Mouse (Mus musculus) hindbrain, embryonic 14.5 days (tissue): ENCODE measurements around the gene Tcf20. TPM values are rescaled to one million over a fixed set of nuclear protein-coding genes. Genes with fewer than 3 reads are reported as not detected.
A peak's percentile ranks its signal among the peaks of the same experiment; 100 is the strongest.

Experiments used
- ATAC-seq: fragments of 200-750 bp; cut with Nextera tagmentation; 2 replicates; pipeline ENCODE4 v1.8.0; 2017; ENCODE audit warnings: moderate number of reproducible peaks, mild to moderate bottlenecking, moderate TSS enrichment, moderate library complexity; ENCODE audit not compliant: low FRiP score
- DNase-seq: peaks from one replicate; pipeline ENCODE4 v3.0.0-alpha.2; 2015; ENCODE audit warnings: low spot score
- H3K27ac ChIP-seq: fragments of 300-500 bp; sonication (generic); 2 replicates; pipeline ENCODE4 v1.5.1; 2014; ENCODE audit warnings: mild to moderate bottlenecking, moderate library complexity
- H3K27me3 ChIP-seq: fragments of 300-500 bp; sonication (generic); 2 replicates; pipeline ENCODE4 v1.6.1; 2014; ENCODE audit warnings: mild to moderate bottlenecking, low read length, mixed read lengths; ENCODE audit not compliant: control insufficient read depth, insufficient read depth
- H3K36me3 ChIP-seq: fragments of 300-500 bp; sonication (generic); replicated peaks from 2 replicates; pipeline ENCODE4 v1.6.1; 2014; ENCODE audit not compliant: control insufficient read depth, insufficient read depth
- H3K4me1 ChIP-seq: fragments of 300-500 bp; sonication (generic); replicated peaks from 2 replicates; pipeline ENCODE4 v1.6.1; 2014; ENCODE audit warnings: antibody characterized with exemption, low read length, mixed read lengths; ENCODE audit not compliant: control insufficient read depth, insufficient read depth
- H3K4me2 ChIP-seq: fragments of 300-500 bp; sonication (generic); replicated peaks from 2 replicates; pipeline ENCODE4 v1.6.1; 2014; ENCODE audit warnings: mild to moderate bottlenecking, moderate library complexity
- H3K4me3 ChIP-seq: fragments of 300-500 bp; sonication (generic); replicated peaks from 2 replicates; pipeline ENCODE4 v1.5.1; 2014; ENCODE audit warnings: mild to moderate bottlenecking, low read length
- H3K9ac ChIP-seq: fragments of 300-500 bp; sonication (generic); 2 replicates; pipeline ENCODE4 v1.6.1; 2014
- H3K9me3 ChIP-seq: fragments of 300-500 bp; sonication (generic); 2 replicates; pipeline ENCODE4 v1.6.1; 2016; ENCODE audit warnings: low read length; ENCODE audit not compliant: control insufficient read depth
- WGBS: fragments of 180-500 bp; shearing (Covaris S2); extraction: QIAGEN DNeasy Blood & Tissue Kit; methylation state at CpG from one replicate; pipeline ENCODE4 v1.1.7; 2014; 5-methylcytosine and 5-hydroxymethylcytosine counted together
- polyA plus RNA-seq: library from polyadenylated mRNA; unstranded; fragments of >200 nt; fragmentation: Nextera tagmentation; extraction: Ambion mirVana; gene quantifications from 2 replicates; pipeline ENCODE4 v1.2.1, GENCODE M21; 2014

Gene Tcf20
- polyA plus RNA-seq, 1 experiment from 2014 or later = 14.0 TPM

DNA sequence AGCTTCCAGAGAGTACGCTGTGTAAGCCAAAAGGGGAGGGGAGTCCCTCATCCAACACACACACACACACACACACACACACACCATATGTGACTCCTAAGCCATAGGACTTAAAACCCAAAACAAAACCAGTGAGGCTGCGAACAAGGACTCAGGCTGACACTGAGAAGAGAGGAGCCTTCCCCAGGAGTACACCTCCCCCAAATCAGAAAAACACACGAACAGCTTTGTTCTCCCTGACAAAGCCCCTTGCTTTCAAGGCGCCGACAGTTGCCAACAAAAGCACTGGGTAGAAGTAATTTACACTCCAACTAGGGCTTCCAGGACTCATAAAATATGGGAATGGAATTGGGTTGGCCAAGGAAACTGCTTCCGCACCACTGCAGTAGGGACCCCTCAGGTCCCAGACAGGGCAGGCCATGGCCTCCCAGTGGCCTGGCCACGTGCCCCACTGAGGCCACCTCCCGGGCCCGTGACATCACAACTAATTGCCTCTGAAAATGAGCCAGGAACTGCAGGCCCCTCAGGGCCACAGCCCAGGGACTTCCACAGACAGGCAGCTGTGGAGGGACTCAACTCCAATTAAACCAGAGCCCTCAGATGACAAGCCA lies 4.2 kb downstream of the Tcf20 start:
- peak; percentile 37 for ATAC-seq
- peak overlapping the region; percentile 14 for H3K4me3 ChIP-seq
- peaks cover 25% of the 10 kb centered on the region for H3K27me3 ChIP-seq

DNA sequence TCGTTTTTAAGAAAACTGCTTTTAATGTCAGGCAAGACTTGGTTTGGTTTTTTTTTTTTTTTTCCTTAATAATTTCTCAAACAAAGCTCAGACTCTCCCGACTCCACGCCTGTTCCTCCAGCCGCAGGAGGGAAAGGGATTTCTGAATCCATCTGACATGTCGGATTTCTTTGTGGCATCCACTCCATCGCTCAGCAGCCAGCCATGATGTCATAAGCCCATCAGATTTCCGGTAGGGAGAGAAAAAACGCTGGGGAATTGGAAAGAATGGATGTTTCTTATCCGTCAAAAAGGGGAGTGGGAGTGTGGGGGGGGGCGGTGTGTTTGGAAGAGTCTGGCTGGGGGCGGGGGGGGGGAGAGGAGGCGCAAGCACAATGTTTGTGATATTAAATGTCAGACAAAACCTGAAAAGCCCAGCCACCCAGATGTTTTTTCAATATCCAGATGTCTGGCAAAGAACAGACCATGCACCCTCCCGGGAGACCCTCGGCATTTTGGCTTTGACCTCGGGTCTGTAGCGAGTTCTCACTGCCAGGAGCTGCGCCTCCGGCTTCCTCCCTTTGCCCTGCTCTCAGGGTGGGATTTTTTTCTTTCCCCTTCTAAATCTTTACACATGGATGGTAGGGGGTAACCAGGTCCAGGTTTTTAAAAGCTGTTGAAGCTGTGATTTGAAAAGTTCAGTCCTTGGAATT lies 4.8 kb downstream of the Tcf20 start:
- DNase-seq (no peak), ATAC-seq (no peak)
- no peaks in the 10 kb centered on the region for H3K9me3 ChIP-seq
- peak overlapping the region; percentile 52 for H3K4me2 ChIP-seq
- H3K9ac ChIP-seq = peak overlapping the region; percentile 66
- H3K36me3 ChIP-seq = no peaks in the 10 kb centered on the region
- peaks cover 60% of the 10 kb centered on the region for H3K4me1 ChIP-seq
- H3K27ac ChIP-seq = peak overlapping the region; percentile 89
- 5% methylated on average over 18 of the region's 18 CpGs for WGBS
- peaks cover 25% of the 10 kb centered on the region for H3K27me3 ChIP-seq
- peak overlapping the region; percentile 14 for H3K4me3 ChIP-seq

More for the DNA sequence above, 4.2 kb downstream of the Tcf20 start:
- H3K9me3 ChIP-seq = no peaks in the 10 kb centered on the region
- DNase-seq = peak; percentile 67
- peak overlapping the region; percentile 66 for H3K9ac ChIP-seq
- H3K27ac ChIP-seq = peak overlapping the region; percentile 89
- no peaks in the 10 kb centered on the region for H3K36me3 ChIP-seq
- H3K4me1 ChIP-seq = peaks cover 67% of the 10 kb centered on the region
- 6% methylated on average over 9 of the region's 9 CpGs for WGBS
- peak overlapping the region; percentile 52 for H3K4me2 ChIP-seq

DNA sequence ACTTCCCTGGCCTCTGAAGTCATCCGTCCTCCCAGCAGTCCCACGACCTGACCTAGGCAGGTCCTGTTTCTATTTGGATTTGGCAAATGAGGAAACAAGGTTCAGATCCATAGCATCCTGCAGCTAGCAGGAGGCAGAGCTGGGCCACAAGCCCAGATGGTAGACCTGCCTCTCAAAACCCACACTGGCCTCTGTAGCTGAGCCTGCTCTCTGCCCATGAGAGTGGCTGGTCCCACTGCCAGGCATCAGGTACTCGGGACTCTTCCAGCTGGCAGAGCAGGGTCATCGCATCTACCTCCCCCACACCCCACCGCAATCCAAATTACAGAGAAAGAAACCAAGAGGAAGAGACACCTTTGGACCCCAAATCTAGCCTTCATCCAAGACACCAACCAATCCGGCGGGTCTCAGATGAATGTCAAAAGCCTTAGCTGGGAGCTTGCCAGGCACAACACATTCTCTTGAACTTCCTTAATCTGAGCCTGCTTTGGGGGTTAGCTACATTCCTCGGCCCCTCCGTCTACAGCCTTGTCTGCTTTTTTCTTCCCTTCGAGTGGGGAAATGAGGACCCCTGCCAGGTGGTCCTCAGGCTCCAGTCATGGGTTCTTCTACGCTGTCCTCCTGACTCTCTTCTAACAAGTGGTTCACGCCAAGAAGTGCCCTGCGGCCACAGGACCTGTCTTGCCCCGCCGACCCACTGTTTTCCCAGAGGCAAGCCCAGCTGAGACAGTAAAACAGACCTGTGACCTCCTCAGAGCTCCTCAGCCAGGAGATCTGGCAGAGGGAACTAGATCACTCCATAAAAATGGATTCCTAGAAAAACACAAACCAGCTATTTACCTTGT lies 5.8 kb downstream of the Tcf20 start:
- peak overlapping the region; percentile 89 for H3K27ac ChIP-seq
- DNase-seq (no peak), ATAC-seq (no peak)
- no peaks in the 10 kb centered on the region for H3K36me3 ChIP-seq
- H3K27me3 ChIP-seq = peaks cover 25% of the 10 kb centered on the region
- H3K4me1 ChIP-seq = peaks cover 52% of the 10 kb centered on the region
- H3K4me3 ChIP-seq = no peak overlapping the region
- H3K9me3 ChIP-seq = no peaks in the 10 kb centered on the region
- H3K4me2 ChIP-seq = peak overlapping the region; percentile 52
- peak overlapping the region; percentile 66 for H3K9ac ChIP-seq
- WGBS = 38% methylated on average over 15 of the region's 15 CpGs

DNA sequence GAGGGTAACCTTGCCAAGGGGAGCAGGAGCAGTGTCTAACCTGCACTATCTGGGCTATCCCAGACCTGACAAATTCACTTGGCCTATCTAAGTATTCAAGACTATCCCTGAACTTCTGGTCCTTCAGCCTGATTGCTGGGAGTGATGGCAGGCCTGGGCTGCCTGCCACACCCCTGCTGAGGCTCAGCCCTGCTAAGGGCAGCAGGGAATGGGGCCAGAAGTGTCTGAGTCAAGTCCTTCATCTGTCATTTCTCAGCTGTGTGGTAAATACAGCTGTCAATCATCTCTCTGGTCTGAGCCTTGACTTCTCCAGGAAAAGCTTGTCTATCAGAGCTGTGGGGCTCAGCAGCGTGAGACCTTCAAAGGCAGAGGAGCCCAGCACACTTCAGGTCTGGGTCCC lies 8.1 kb downstream of the Tcf20 start:
- H3K9ac ChIP-seq = no peak overlapping the region
- H3K4me3 ChIP-seq = no peak overlapping the region
- peaks cover 31% of the 10 kb centered on the region for H3K4me1 ChIP-seq
- no peaks in the 10 kb centered on the region for H3K9me3 ChIP-seq
- WGBS = 77% methylated on average over 1 of the region's 1 CpGs
- peaks cover 16% of the 10 kb centered on the region; the same call in 1 of the 2 replicates for H3K27me3 ChIP-seq
- H3K36me3 ChIP-seq = no peaks in the 10 kb centered on the region
- no peak for ATAC-seq
- H3K27ac ChIP-seq = no peak overlapping the region
- no peak overlapping the region for H3K4me2 ChIP-seq
- DNase-seq = no peak

DNA sequence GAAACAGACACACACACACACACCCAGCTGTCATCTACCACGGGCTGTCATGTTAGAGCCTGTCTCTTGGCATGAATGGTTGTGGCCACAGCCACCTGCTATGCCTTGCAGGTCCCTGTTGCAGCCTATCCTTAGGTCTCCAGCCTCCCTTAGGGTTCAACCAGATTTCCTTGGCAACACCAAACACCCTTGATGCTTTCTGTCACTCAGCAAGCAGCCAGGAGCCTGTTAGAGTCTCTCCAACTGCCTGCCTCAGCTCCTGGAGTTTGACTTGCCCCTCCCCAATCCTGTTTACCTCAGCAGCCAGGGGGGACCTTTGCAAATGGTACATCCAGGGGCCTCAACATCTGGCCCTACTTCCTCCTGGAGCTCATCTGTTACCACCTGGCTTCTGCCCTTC lies 13.2 kb downstream of the Tcf20 start:
- no peak overlapping the region for H3K4me2 ChIP-seq
- H3K4me1 ChIP-seq = no peaks in the 10 kb centered on the region; the same call in 1 of the 2 replicates
- H3K4me3 ChIP-seq = no peak overlapping the region
- DNase-seq = no peak
- H3K9me3 ChIP-seq = no peaks in the 10 kb centered on the region
- WGBS = 47% methylated on average over 1 of the region's 1 CpGs
- no peak overlapping the region for H3K9ac ChIP-seq
- ATAC-seq = no peak
- H3K27me3 ChIP-seq = 0 out of 2 replicates have a peak, but pooled peaks cover 15% of the 10 kb centered on the region
- H3K36me3 ChIP-seq = no peaks in the 10 kb centered on the region
- no peak overlapping the region for H3K27ac ChIP-seq

DNA sequence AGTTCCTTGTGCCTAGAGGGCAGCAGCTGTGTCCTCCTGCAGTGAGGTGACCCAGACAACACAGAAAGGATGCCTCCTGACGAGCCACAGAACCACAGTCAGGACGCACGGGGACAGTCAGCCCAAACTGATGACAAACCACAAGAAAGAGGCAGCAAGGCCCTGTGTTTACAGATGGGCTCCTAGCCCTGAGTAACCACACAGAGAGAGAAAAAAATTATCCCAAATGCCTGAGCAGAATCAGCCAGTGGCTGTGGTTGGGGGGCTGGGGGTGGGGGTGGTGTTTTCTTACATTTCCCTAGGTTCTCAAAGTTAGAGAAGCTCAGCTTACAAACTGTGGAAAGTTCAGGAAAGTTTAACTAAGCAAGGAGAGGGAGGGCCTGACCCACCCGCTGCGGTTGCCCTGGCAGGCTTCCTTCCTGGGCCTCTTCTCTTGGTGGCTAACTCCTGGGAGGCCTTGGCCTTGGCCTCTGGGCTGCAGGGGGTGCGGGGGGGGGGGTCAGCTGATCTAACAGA lies 18.4 kb downstream of the Tcf20 start:
- ATAC-seq (no peak), DNase-seq (peak; percentile 23)
- H3K27me3 ChIP-seq = peaks cover 18% of the 10 kb centered on the region
- no peaks in the 10 kb centered on the region for H3K9me3 ChIP-seq
- H3K4me2 ChIP-seq = no peak overlapping the region
- no peak overlapping the region for H3K9ac ChIP-seq
- 0 out of 2 replicates have a peak overlapping the region, but pooled peaks have one; percentile 59 for H3K27ac ChIP-seq
- 35% methylated on average over 5 of the region's 6 CpGs for WGBS
- H3K36me3 ChIP-seq = no peaks in the 10 kb centered on the region
- H3K4me3 ChIP-seq = no peak overlapping the region
- H3K4me1 ChIP-seq = peaks cover 23% of the 10 kb centered on the region

DNA sequence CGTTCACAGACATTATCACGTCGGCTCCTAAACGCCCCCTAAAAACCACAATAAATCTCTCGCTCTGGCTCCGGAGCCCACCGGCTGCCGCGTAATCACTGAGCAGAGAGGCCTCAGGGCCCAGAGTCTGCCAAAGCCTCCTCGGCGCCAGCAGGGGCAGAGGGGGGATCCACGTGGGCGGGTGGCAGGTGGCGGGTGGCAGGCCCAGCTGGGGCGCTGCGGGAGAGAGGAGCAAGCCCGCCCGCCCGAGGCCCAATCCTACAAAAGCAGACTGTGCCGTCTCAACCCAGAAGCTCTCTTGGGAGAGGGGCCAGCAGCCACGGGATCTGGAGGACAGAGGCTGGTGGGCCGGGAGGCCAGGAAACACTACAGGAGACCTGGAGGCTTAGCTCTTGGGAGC lies 19.2 kb downstream of the Tcf20 start:
- H3K4me1 ChIP-seq = peaks cover 28% of the 10 kb centered on the region
- H3K9ac ChIP-seq = peak overlapping the region; percentile 18; the same call in 1 of the 2 replicates
- H3K27ac ChIP-seq = peak overlapping the region; percentile 59
- H3K9me3 ChIP-seq = no peaks in the 10 kb centered on the region
- WGBS = 3% methylated on average over 22 of the region's 22 CpGs
- ATAC-seq = peak; percentile 57
- peak; percentile 63 for DNase-seq
- H3K4me3 ChIP-seq = 0 out of 2 replicates have a peak overlapping the region, but pooled peaks have one; percentile 2
- peak overlapping the region; percentile 33 for H3K4me2 ChIP-seq
- H3K36me3 ChIP-seq = no peaks in the 10 kb centered on the region
- H3K27me3 ChIP-seq = peaks cover 15% of the 10 kb centered on the region

DNA sequence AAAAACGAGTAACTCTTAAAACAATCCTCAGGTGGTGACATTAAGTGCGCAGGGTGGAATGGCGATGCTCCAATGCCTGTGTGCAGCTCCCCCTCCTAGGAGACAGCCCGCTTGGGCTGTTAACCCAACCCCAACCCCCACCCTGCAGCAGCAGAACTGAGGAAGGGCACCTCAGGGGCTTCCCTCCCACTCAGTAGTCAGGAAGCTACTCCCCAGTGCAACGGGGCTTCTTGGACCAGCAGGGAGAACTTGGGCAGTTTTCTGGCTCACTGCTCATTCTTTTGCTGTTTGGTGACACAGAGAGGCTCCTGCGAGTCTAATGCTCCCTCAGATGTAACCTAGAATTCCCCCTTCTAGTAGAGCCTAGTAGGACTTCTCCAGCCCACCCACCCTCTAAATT lies 19.7 kb downstream of the Tcf20 start:
- Histone ChIP-seq H3K36me3 (no peaks in the 10 kb centered on the region), H3K9ac (0 out of 2 replicates have a peak overlapping the region, but pooled peaks have one; percentile 18), H3K9me3 (no peaks in the 10 kb centered on the region), H3K4me1 (peaks cover 31% of the 10 kb centered on the region), H3K27me3 (peaks cover 15% of the 10 kb centered on the region), H3K4me2 (peak overlapping the region; percentile 33), H3K4me3 (0 out of 2 replicates have a peak overlapping the region, but pooled peaks have one; percentile 2), H3K27ac (peak overlapping the region; percentile 59)
- ATAC-seq (no peak), DNase-seq (peak; percentile 27)
- 28% methylated on average over 6 of the region's 6 CpGs for WGBS
